Mouse (Mus musculus) neutrophil, adult 5-6 weeks (primary cell): ENCODE results near the gene 2310061I04Rik. TPM values are rescaled to one million over a fixed set of nuclear protein-coding genes. Genes with fewer than 3 reads are reported as not detected.
A peak's percentile ranks its signal among the peaks of the same experiment; 100 is the strongest.

Experiments
- ATAC-seq: fragments of 151-379, 151-347 bp; 2 replicates; pipeline ENCODE4 v1.8.0; 2017; ENCODE audit warnings: mild to moderate bottlenecking, moderate TSS enrichment; ENCODE audit not compliant: insufficient number of reproducible peaks, poor library complexity, low FRiP score, severe bottlenecking; ENCODE audit errors: extremely low read depth
- total RNA-seq: library from RNA; stranded (forward); fragments of 200-1000 nt; gene quantifications from 2 replicates; pipeline ENCODE4 v1.2.3, GENCODE M21; 2017

2310061I04Rik gene
- total RNA-seq, 1 experiment from 2014 or later, result 12.8 TPM

GRCm38 (mm10) chr17:35917463-35918251 lies 20.4 kb upstream of the 2310061I04Rik start:
- ATAC-seq, result no peak

- ATAC-seq, result no peak
Observed at GRCm38 (mm10) chr17:35917143-35917462, 19.9 kb upstream of the 2310061I04Rik start.

GRCm38 (mm10) chr17:35916297-35917142 lies 19.3 kb upstream of the 2310061I04Rik start, which contains the start of the genes Mrps18b and Ppp1r10:
Mrps18b (minus strand) TSS chr17:35916389.
Ppp1r10 (plus strand) TSS chr17:35916434.
- peak; percentile 83 for ATAC-seq

GRCm38 (mm10) chr17:35915538-35916296 lies 18.5 kb upstream of the 2310061I04Rik start:
- no peak for ATAC-seq

GRCm38 (mm10) chr17:35914975-35915374 lies 17.7 kb upstream of the 2310061I04Rik start:
- no peak for ATAC-seq

GRCm38 (mm10) chr17:35909919-35910369 lies 12.7 kb upstream of the 2310061I04Rik start, which contains the start of gene Atat1:
Atat1 (minus strand) TSS chr17:35910075.
- peak; percentile 93 for ATAC-seq

GRCm38 (mm10) chr17:35909186-35909918 lies 12.1 kb upstream of the 2310061I04Rik start:
- ATAC-seq, result peak; percentile 4; the same call in 1 of the 2 replicates

GRCm38 (mm10) chr17:35907609-35908008 lies 10.4 kb upstream of the 2310061I04Rik start:
- no peak for ATAC-seq

GRCm38 (mm10) chr17:35905587-35905986 lies 8.4 kb upstream of the 2310061I04Rik start:
- ATAC-seq, result no peak

- ATAC-seq, result no peak
Observed at GRCm38 (mm10) chr17:35903992-35904355, 6.7 kb upstream of the 2310061I04Rik start.

GRCm38 (mm10) chr17:35903343-35903991 lies 6.2 kb upstream of the 2310061I04Rik start:
- no peak for ATAC-seq

- no peak for ATAC-seq
Observed at GRCm38 (mm10) chr17:35900636-35901035, 3.4 kb upstream of the 2310061I04Rik start.

- ATAC-seq, result no peak
Observed at GRCm38 (mm10) chr17:35897644-35898573, 678 bp upstream of the 2310061I04Rik start.

GRCm38 (mm10) chr17:35887725-35888124 lies 9.5 kb downstream of the 2310061I04Rik start:
- no peak for ATAC-seq

- ATAC-seq, result no peak
Observed at GRCm38 (mm10) chr17:35883777-35884176, 13.5 kb downstream of the 2310061I04Rik start.

GRCm38 (mm10) chr17:35882924-35883323 lies 14.3 kb downstream of the 2310061I04Rik start:
- no peak for ATAC-seq
